Mouse (Mus musculus): ENCODE results near the gene Plxnb2. TPM values are rescaled to one million over a fixed set of nuclear protein-coding genes. Genes with fewer than 3 reads are reported as not detected.

Gene Plxnb2
- polyA plus RNA-seq, 1 experiment from 2014 or later = 21.2 TPM

GRCm38 (mm10) chr15:89196313-89196706, 15.7 kb upstream of the Plxnb2 start, which contains the start of gene Dennd6b:
Gene Dennd6b (minus strand): TSS chr15:89196496.
- H3K27ac ChIP-seq = peak within 1 kb of the TSS; percentile 98
- WGBS (ENCODE audit: insufficient replicate concordance) = under 1% methylated on average over 38 of the region's 38 CpGs
- H3K9me3 ChIP-seq (replicated peaks) = no peaks in the 10 kb centered on the region
- no peaks in the 10 kb centered on the region for H3K27me3 ChIP-seq
- ATAC-seq (ENCODE audit: low read depth) (peak; percentile 98), DNase-seq (peak; percentile 96)
- H3K4me2 ChIP-seq = peak within 1 kb of the TSS; percentile 81
- peaks cover 28% of the 10 kb centered on the region for H3K4me1 ChIP-seq (replicated peaks)
- no peaks in the 10 kb centered on the region for H3K36me3 ChIP-seq
- peak within 1 kb of the TSS; percentile 94 for H3K4me3 ChIP-seq (replicated peaks)
- peak within 1 kb of the TSS; percentile 98 for H3K9ac ChIP-seq

- Histone ChIP-seq H3K9ac (peak overlapping the region; percentile 98), H3K4me2 (peak overlapping the region; percentile 81), H3K27ac (peak overlapping the region; percentile 98), H3K27me3 (no peaks in the 10 kb centered on the region), H3K9me3 (replicated peaks) (no peaks in the 10 kb centered on the region), H3K4me3 (replicated peaks) (peak overlapping the region; percentile 94), H3K4me1 (replicated peaks) (peaks cover 28% of the 10 kb centered on the region), H3K36me3 (no peaks in the 10 kb centered on the region)
- ATAC-seq (ENCODE audit: low read depth) (peak; percentile 90), DNase-seq (peak; percentile 88)
- 1% methylated on average over 25 of the region's 25 CpGs for WGBS (ENCODE audit: insufficient replicate concordance)
Measured at GRCm38 (mm10) chr15:89195690-89196312, 15.2 kb upstream of the Plxnb2 start.

- H3K4me1 ChIP-seq (replicated peaks) = peaks cover 28% of the 10 kb centered on the region
- no peaks in the 10 kb centered on the region for H3K9me3 ChIP-seq (replicated peaks)
- 21% methylated on average over 6 of the region's 6 CpGs for WGBS (ENCODE audit: insufficient replicate concordance)
- H3K4me3 ChIP-seq (replicated peaks) = peak overlapping the region; percentile 94
- peak overlapping the region; percentile 81 for H3K4me2 ChIP-seq
- no peak for DNase-seq
- 0 out of 2 replicates have a peak, but pooled peaks cover under 1% of the 10 kb centered on the region for H3K36me3 ChIP-seq
- H3K9ac ChIP-seq = peak overlapping the region; percentile 98
- no peak for ATAC-seq (ENCODE audit: low read depth)
- no peaks in the 10 kb centered on the region for H3K27me3 ChIP-seq
- H3K27ac ChIP-seq = peak overlapping the region; percentile 98
Measured at GRCm38 (mm10) chr15:89195261-89195681, 14.7 kb upstream of the Plxnb2 start.

- no peak overlapping the region for H3K4me2 ChIP-seq
- H3K4me1 ChIP-seq (replicated peaks) = peaks cover 21% of the 10 kb centered on the region
- H3K9ac ChIP-seq = no peak overlapping the region
- peaks cover 33% of the 10 kb centered on the region for H3K27me3 ChIP-seq
- no peak overlapping the region for H3K27ac ChIP-seq
- H3K9me3 ChIP-seq (replicated peaks) = no peaks in the 10 kb centered on the region
- 77% methylated on average over 5 of the region's 5 CpGs for WGBS (ENCODE audit: insufficient replicate concordance)
- DNase-seq (no peak), ATAC-seq (ENCODE audit: low read depth) (no peak)
- H3K4me3 ChIP-seq (replicated peaks) = no peak overlapping the region
- 0 out of 2 replicates have a peak, but pooled peaks cover 11% of the 10 kb centered on the region for H3K36me3 ChIP-seq
Measured at GRCm38 (mm10) chr15:89184937-89185227, 4.3 kb upstream of the Plxnb2 start.

GRCm38 (mm10) chr15:89184141-89184936, 3.8 kb upstream of the Plxnb2 start:
- no peak overlapping the region for H3K4me2 ChIP-seq
- 0 out of 2 replicates have a peak, but pooled peaks cover 11% of the 10 kb centered on the region for H3K36me3 ChIP-seq
- DNase-seq (no peak), ATAC-seq (ENCODE audit: low read depth) (no peak)
- peaks cover 39% of the 10 kb centered on the region for H3K27me3 ChIP-seq
- H3K4me1 ChIP-seq (replicated peaks) = peaks cover 25% of the 10 kb centered on the region
- H3K27ac ChIP-seq = no peak overlapping the region
- no peak overlapping the region for H3K4me3 ChIP-seq (replicated peaks)
- no peak overlapping the region for H3K9ac ChIP-seq
- 62% methylated on average over 5 of the region's 5 CpGs for WGBS (ENCODE audit: insufficient replicate concordance)
- H3K9me3 ChIP-seq (replicated peaks) = no peaks in the 10 kb centered on the region

GRCm38 (mm10) chr15:89182842-89183241, 2.3 kb upstream of the Plxnb2 start:
- H3K36me3 ChIP-seq = 0 out of 2 replicates have a peak, but pooled peaks cover 7% of the 10 kb centered on the region
- H3K27ac ChIP-seq = no peak overlapping the region

GRCm38 (mm10) chr15:89182328-89182741, 1.7 kb upstream of the Plxnb2 start:
- Histone ChIP-seq H3K4me2 (no peak overlapping the region), H3K9me3 (replicated peaks) (no peaks in the 10 kb centered on the region), H3K4me3 (replicated peaks) (no peak overlapping the region), H3K9ac (no peak overlapping the region), H3K27ac (no peak overlapping the region), H3K36me3 (0 out of 2 replicates have a peak, but pooled peaks cover 7% of the 10 kb centered on the region), H3K27me3 (peaks cover 54% of the 10 kb centered on the region), H3K4me1 (replicated peaks) (peaks cover 45% of the 10 kb centered on the region)
- 17% methylated on average over 6 of the region's 6 CpGs for WGBS (ENCODE audit: insufficient replicate concordance)
- no peak for DNase-seq
- no peak for ATAC-seq (ENCODE audit: low read depth)

More at GRCm38 (mm10) chr15:89182842-89183241, 2.3 kb upstream of the Plxnb2 start:
- no peaks in the 10 kb centered on the region for H3K9me3 ChIP-seq (replicated peaks)
- H3K27me3 ChIP-seq = peaks cover 54% of the 10 kb centered on the region
- DNase-seq (no peak), ATAC-seq (ENCODE audit: low read depth) (no peak)
- no peak overlapping the region for H3K4me3 ChIP-seq (replicated peaks)
- no peak overlapping the region for H3K4me2 ChIP-seq
- no peak overlapping the region for H3K9ac ChIP-seq
- H3K4me1 ChIP-seq (replicated peaks) = peaks cover 40% of the 10 kb centered on the region
- WGBS (ENCODE audit: insufficient replicate concordance) = 61% methylated on average over 5 of the region's 5 CpGs

GRCm38 (mm10) chr15:89181561-89182270, 1.1 kb upstream of the Plxnb2 start:
- Histone ChIP-seq H3K4me2 (peak overlapping the region; percentile 69), H3K9me3 (replicated peaks) (no peaks in the 10 kb centered on the region), H3K4me1 (replicated peaks) (peaks cover 51% of the 10 kb centered on the region), H3K4me3 (replicated peaks) (peak overlapping the region; percentile 63; the same call in 1 of the 2 replicates), H3K27ac (0 out of 2 replicates have a peak overlapping the region, but pooled peaks have one; percentile 30), H3K36me3 (0 out of 2 replicates have a peak, but pooled peaks cover 2% of the 10 kb centered on the region), H3K27me3 (peaks cover 56% of the 10 kb centered on the region), H3K9ac (no peak overlapping the region)
- no peak for DNase-seq
- 34% methylated on average over 10 of the region's 10 CpGs for WGBS (ENCODE audit: insufficient replicate concordance)
- no peak for ATAC-seq (ENCODE audit: low read depth)

- Histone ChIP-seq H3K9me3 (replicated peaks) (no peaks in the 10 kb centered on the region), H3K4me3 (replicated peaks) (peak overlapping the region; percentile 63), H3K27ac (peak overlapping the region; percentile 67), H3K27me3 (peaks cover 69% of the 10 kb centered on the region), H3K36me3 (no peaks in the 10 kb centered on the region), H3K9ac (peak overlapping the region; percentile 65), H3K4me1 (replicated peaks) (peaks cover 67% of the 10 kb centered on the region), H3K4me2 (peak overlapping the region; percentile 69)
- 4% methylated on average over 26 of the region's 26 CpGs for WGBS (ENCODE audit: insufficient replicate concordance)
- DNase-seq (no peak), ATAC-seq (ENCODE audit: low read depth) (no peak)
Measured at GRCm38 (mm10) chr15:89180081-89180541, 477 bp downstream of the Plxnb2 start.

- peak overlapping the region; percentile 65 for H3K9ac ChIP-seq
- peak overlapping the region; percentile 85; the same call in 1 of the 2 replicates for H3K27ac ChIP-seq
- H3K27me3 ChIP-seq = peaks cover 74% of the 10 kb centered on the region
- H3K36me3 ChIP-seq = no peaks in the 10 kb centered on the region
- peak overlapping the region; percentile 69 for H3K4me2 ChIP-seq
- H3K9me3 ChIP-seq (replicated peaks) = no peaks in the 10 kb centered on the region
- no peak for DNase-seq
- peaks cover 72% of the 10 kb centered on the region for H3K4me1 ChIP-seq (replicated peaks)
- H3K4me3 ChIP-seq (replicated peaks) = peak overlapping the region; percentile 63
- ATAC-seq (ENCODE audit: low read depth) = no peak
- 18% methylated on average over 6 of the region's 6 CpGs for whole genome bisulfite sequencing (ENCODE audit: insufficient replicate concordance)
Measured at GRCm38 (mm10) chr15:89179630-89179964, 991 bp downstream of the Plxnb2 start.
